In the genomic region with DNA sequence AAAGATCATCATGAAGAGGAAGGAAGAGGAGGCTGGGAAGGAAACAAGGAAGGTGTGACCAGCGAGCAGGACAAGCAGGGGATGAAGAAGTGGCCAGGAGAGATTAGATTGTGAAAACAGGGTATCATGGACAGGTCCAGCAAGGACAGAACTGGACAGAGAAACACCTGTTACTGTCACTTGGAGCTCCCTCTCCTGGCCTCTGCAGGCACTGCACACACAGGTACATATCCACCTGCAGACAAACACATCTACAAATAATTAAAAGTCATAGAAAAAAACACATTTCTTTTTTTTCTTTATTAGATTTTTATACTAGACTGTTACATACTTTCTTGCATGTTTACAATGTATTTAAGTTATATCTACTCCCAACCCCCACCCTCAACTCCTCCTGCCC, we compare ENCODE assay signal across 21 mouse cellular contexts. TPM values are rescaled to one million over a fixed set of nuclear protein-coding genes. Genes with fewer than 3 reads are reported as not detected.
A peak's percentile ranks its signal among the peaks of the same experiment; 100 is the strongest.
DNase-seq lines count a peak whose midpoint lies in the region; ATAC-seq and TF ChIP-seq lines count a peak whose summit lies in the region.
"Had no signal": no experiment of that assay in that cellular context is flagged by ENCODE, and none has a peak within 500 bp of the region (broad histone marks: within the 10 kb centered on the region; RNA-seq: fewer than 3 reads in every experiment).

No protein-coding gene starts in this region.

- DNase-seq in cerebellum, adult 9-11 months, result peak; percentile 51
- no peak for DNase-seq in cerebellum, adult 8-10 months
- DNase-seq in liver, embryonic 14.5 days (ENCODE audit: low read depth in 3 of 3, low spot score in 3 of 3), result no peak
- no peak for DNase-seq in liver, embryonic 11.5 days (ENCODE audit: low spot score)
- no peak for DNase-seq in brain, embryonic 14.5 days (ENCODE audit: low read depth)
- DNase-seq in frontal cortex, postnatal 36 days (ENCODE audit: low spot score in 2 of 2), result no peak
- DNase-seq: heart, postnatal 14 days; right cerebral cortex, postnatal 14 days; thymus, postnatal 14 days had no signal

- H3K27me3 ChIP-seq in intestine, postnatal 0 days (replicated peaks; ENCODE audit: control insufficient read depth, insufficient read depth, low read length), result no peaks in the 10 kb centered on the region
- H3K27me3 ChIP-seq in intestine, embryonic 16.5 days (replicated peaks; ENCODE audit: control insufficient read depth, insufficient read depth, low read length), result no peaks in the 10 kb centered on the region
- no peaks in the 10 kb centered on the region for H3K27me3 ChIP-seq in liver, embryonic 14.5 days (ENCODE audit: control insufficient read depth, insufficient read depth, low read length)
- peaks cover 3% of the 10 kb centered on the region; the same call in 1 of the 2 replicates for H3K27me3 ChIP-seq in liver, embryonic 11.5 days (replicated peaks; ENCODE audit: control insufficient read depth, insufficient read depth, low read length)
- H3K27me3 ChIP-seq: embryonic facial prominence, embryonic 12.5 days; intestine, embryonic 15.5 days; lung, embryonic 15.5 days had no signal

- TF ChIP-seq CTCF in intestine, postnatal 0 days (IDR thresholded peaks at IDR 0.05; ENCODE audit: low read depth), result peak; percentile 40
- TF ChIP-seq CTCF in liver, embryonic 14.5 days (IDR thresholded peaks at IDR 0.05; ENCODE audit: low read depth), result peak; percentile 48
- TF ChIP-seq CTCF in brain, embryonic 14.5 days (IDR thresholded peaks at IDR 0.05; ENCODE audit: borderline replicate concordance, extremely low read depth, insufficient read depth, insufficient read length), result peak; percentile 38; the same call in 1 of the 2 replicates

- H3K4me2 ChIP-seq in intestine, postnatal 0 days (replicated peaks; ENCODE audit: low read depth), result no peak overlapping the region
- no peak overlapping the region for H3K4me2 ChIP-seq in intestine, embryonic 16.5 days (ENCODE audit: low read depth, low read length)
- H3K4me2 ChIP-seq in liver, embryonic 14.5 days (ENCODE audit: low read depth), result no peak overlapping the region
- no peak overlapping the region for H3K4me2 ChIP-seq in liver, embryonic 11.5 days
- H3K4me2 ChIP-seq: embryonic facial prominence, embryonic 12.5 days; heart, embryonic 11.5 days; hindbrain, embryonic 14.5 days; intestine, embryonic 15.5 days; limb, embryonic 12.5 days; lung, embryonic 15.5 days had no signal

- ATAC-seq in intestine, postnatal 0 days, result no peak
- no peak for ATAC-seq in intestine, embryonic 16.5 days
- no peak for ATAC-seq in liver, embryonic 14.5 days (ENCODE audit: insufficient read depth)
- ATAC-seq in liver, embryonic 11.5 days (replicated peaks; ENCODE audit: low FRiP score), result no peak
- ATAC-seq: forebrain, embryonic 14.5 days; intestine, embryonic 15.5 days had no signal

- no peaks in the 10 kb centered on the region for H3K9me3 ChIP-seq in intestine, postnatal 0 days (ENCODE audit: control insufficient read depth)
- H3K9me3 ChIP-seq in intestine, embryonic 16.5 days (ENCODE audit: control insufficient read depth, low read length), result no peaks in the 10 kb centered on the region
- no peaks in the 10 kb centered on the region for H3K9me3 ChIP-seq in liver, embryonic 14.5 days (ENCODE audit: control insufficient read depth, low read length)
- no peaks in the 10 kb centered on the region for H3K9me3 ChIP-seq in liver, embryonic 11.5 days (ENCODE audit: control insufficient read depth, low read length)
- H3K9me3 ChIP-seq: embryonic facial prominence, embryonic 12.5 days; intestine, embryonic 15.5 days; limb, embryonic 12.5 days; lung, embryonic 15.5 days; midbrain, embryonic 10.5 days had no signal

- H3K36me3 ChIP-seq in intestine, postnatal 0 days (ENCODE audit: control insufficient read depth, insufficient read depth), result no peaks in the 10 kb centered on the region
- H3K36me3 ChIP-seq in intestine, embryonic 16.5 days (ENCODE audit: control insufficient read depth, insufficient read depth, low read length), result no peaks in the 10 kb centered on the region
- no peaks in the 10 kb centered on the region for H3K36me3 ChIP-seq in liver, embryonic 14.5 days (replicated peaks; ENCODE audit: control insufficient read depth, insufficient read depth, low read depth)
- H3K36me3 ChIP-seq in liver, embryonic 11.5 days (ENCODE audit: control insufficient read depth, insufficient read depth, low read length), result no peaks in the 10 kb centered on the region
- H3K36me3 ChIP-seq: embryonic facial prominence, embryonic 12.5 days; intestine, embryonic 15.5 days; limb, embryonic 12.5 days; lung, embryonic 15.5 days; midbrain, embryonic 10.5 days had no signal

- no peak overlapping the region for H3K27ac ChIP-seq in intestine, postnatal 0 days (ENCODE audit: low read depth, low read length)
- no peak overlapping the region for H3K27ac ChIP-seq in intestine, embryonic 16.5 days (ENCODE audit: low read length)
- no peak overlapping the region for H3K27ac ChIP-seq in liver, embryonic 14.5 days
- no peak overlapping the region for H3K27ac ChIP-seq in liver, embryonic 11.5 days (ENCODE audit: low read depth, low read length)
- H3K27ac ChIP-seq: embryonic facial prominence, embryonic 12.5 days; hindbrain, embryonic 14.5 days; intestine, embryonic 15.5 days; lung, embryonic 15.5 days; macrophage; midbrain, embryonic 10.5 days had no signal

- no peak for TF ChIP-seq POLR2A in brain, embryonic 14.5 days (IDR thresholded peaks at IDR 0.05; ENCODE audit: borderline replicate concordance, extremely low read depth, insufficient read depth, insufficient read length, poor library complexity, severe bottlenecking)

- TF ChIP-seq EP300 in liver, embryonic 14.5 days (IDR thresholded peaks at IDR 0.05; ENCODE audit: low read depth), result no peak

- no peaks in the 10 kb centered on the region for H3K4me1 ChIP-seq in intestine, postnatal 0 days (replicated peaks; ENCODE audit: control insufficient read depth, insufficient read depth, low read length)
- peaks cover 13% of the 10 kb centered on the region for H3K4me1 ChIP-seq in intestine, embryonic 16.5 days (ENCODE audit: control insufficient read depth, insufficient read depth, low read length)
- peaks cover 4 to 21% of the 10 kb centered on the region in 2 experiments; a peak in 2 of 4 replicates for H3K4me1 ChIP-seq in liver, embryonic 14.5 days (replicated peaks; ENCODE audit: control insufficient read depth in 2 of 2, insufficient read depth in 2 of 2, low read length in 1 of 2)
- H3K4me1 ChIP-seq in liver, embryonic 11.5 days (replicated peaks; ENCODE audit: control insufficient read depth, insufficient read depth, low read length), result peaks cover 9% of the 10 kb centered on the region

- no peak overlapping the region for H3K4me3 ChIP-seq in intestine, postnatal 0 days (ENCODE audit: low read depth, low read length)
- H3K4me3 ChIP-seq in intestine, embryonic 16.5 days (ENCODE audit: low read length), result no peak overlapping the region
- H3K4me3 ChIP-seq in liver, embryonic 14.5 days (ENCODE audit: insufficient read depth in 1 of 2, low read depth in 2 of 2, low read length in 2 of 2), result no peak overlapping the region
- H3K4me3 ChIP-seq in liver, embryonic 11.5 days (ENCODE audit: low read depth, low read length), result no peak overlapping the region
- H3K4me3 ChIP-seq: embryonic facial prominence, embryonic 12.5 days; erythroblast, embryonic 14.5 days; intestine, embryonic 15.5 days; limb, embryonic 12.5 days; lung, embryonic 15.5 days; midbrain, embryonic 10.5 days had no signal

- 92% methylated on average over 1 of the region's 1 CpGs for WGBS in intestine, postnatal 0 days
- WGBS in intestine, embryonic 16.5 days, result 90% methylated on average over 1 of the region's 1 CpGs
- WGBS in liver, embryonic 14.5 days (ENCODE audit: insufficient replicate concordance), result 64% methylated on average over 1 of the region's 1 CpGs
- 83% methylated on average over 1 of the region's 1 CpGs for WGBS in liver, embryonic 11.5 days

- no peak overlapping the region for H3K9ac ChIP-seq in intestine, postnatal 0 days (ENCODE audit: low read depth, low read length)
- no peak overlapping the region for H3K9ac ChIP-seq in intestine, embryonic 16.5 days (ENCODE audit: low read depth, low read length)
- H3K9ac ChIP-seq in liver, embryonic 14.5 days (replicated peaks), result no peak overlapping the region
- no peak overlapping the region for H3K9ac ChIP-seq in liver, embryonic 11.5 days (ENCODE audit: low read depth, low read length)
- H3K9ac ChIP-seq: embryonic facial prominence, embryonic 12.5 days; hindbrain, embryonic 14.5 days; intestine, embryonic 15.5 days; limb, embryonic 12.5 days; lung, embryonic 15.5 days had no signal

RNA-seq across cellular contexts. Expression of a gene that starts 26.1 kb away (rescaled TPM):
- 43.1 and 46.7 TPM in 2 replicates for polyA plus RNA-seq in intestine, postnatal 0 days (2015; fragmentation: Nextera tagmentation; extraction: Ambion mirVana)
- polyA plus RNA-seq in intestine, embryonic 16.5 days (2015; fragmentation: Nextera tagmentation; extraction: Ambion mirVana), result 41.2 and 44.0 TPM in 2 replicates
- 18.8 and 19.4 TPM in 2 replicates for polyA plus RNA-seq in liver, embryonic 14.5 days (2012; rRNA removed)
- polyA plus RNA-seq in liver, embryonic 14.5 days (2014; fragmentation: Nextera tagmentation; extraction: Ambion mirVana), result 13.3 and 15.8 TPM in 2 replicates
- polyA plus RNA-seq in liver, embryonic 11.5 days (2014; fragmentation: Nextera tagmentation; extraction: Ambion mirVana), result 37.4 and 42.2 TPM in 2 replicates
- polyA plus RNA-seq in brain, embryonic 14.5 days (2012; rRNA removed), result 73.2 and 79.8 TPM in 2 replicates

RNA-seq across cellular contexts. Expression of a gene that starts 48.1 kb away (rescaled TPM):
- polyA plus RNA-seq in intestine, postnatal 0 days (2015; fragmentation: Nextera tagmentation; extraction: Ambion mirVana), result 0.20 and 0.52 TPM in 2 replicates
- polyA plus RNA-seq in intestine, embryonic 16.5 days (2015; fragmentation: Nextera tagmentation; extraction: Ambion mirVana), result 0.21 and 0.28 TPM in 2 replicates
- 0.02 and 0.12 TPM in 2 replicates for polyA plus RNA-seq in liver, embryonic 14.5 days (2012; rRNA removed)
- polyA plus RNA-seq in liver, embryonic 14.5 days (2014; fragmentation: Nextera tagmentation; extraction: Ambion mirVana), result 0.03 TPM in 1 of 2 replicates, not detected in the other
- 0.10 and 0.13 TPM in 2 replicates for polyA plus RNA-seq in liver, embryonic 11.5 days (2014; fragmentation: Nextera tagmentation; extraction: Ambion mirVana)
- polyA plus RNA-seq in brain, embryonic 14.5 days (2012; rRNA removed), result 0.28 and 1.7 TPM in 2 replicates
- polyA plus RNA-seq: macrophage had no signal

RNA-seq across cellular contexts. Expression of a gene that starts 51.2 kb away (rescaled TPM):
- polyA plus RNA-seq in intestine, postnatal 0 days (2015; fragmentation: Nextera tagmentation; extraction: Ambion mirVana), result 7.7 and 8.0 TPM in 2 replicates
- polyA plus RNA-seq in intestine, embryonic 16.5 days (2015; fragmentation: Nextera tagmentation; extraction: Ambion mirVana), result 14.8 and 15.3 TPM in 2 replicates
- polyA plus RNA-seq in liver, embryonic 14.5 days (2012; rRNA removed), result 3.7 and 4.1 TPM in 2 replicates
- polyA plus RNA-seq in liver, embryonic 14.5 days (2014; fragmentation: Nextera tagmentation; extraction: Ambion mirVana), result 7.6 and 7.9 TPM in 2 replicates
- 21.4 and 21.8 TPM in 2 replicates for polyA plus RNA-seq in liver, embryonic 11.5 days (2014; fragmentation: Nextera tagmentation; extraction: Ambion mirVana)
- 8.6 and 9.6 TPM in 2 replicates for polyA plus RNA-seq in brain, embryonic 14.5 days (2012; rRNA removed)
